Mouse (Mus musculus) ES-Bruce4 (cell line): Measurements from ENCODE around the gene Apob.

ENCODE experiments used
- CTCF ChIP-seq: IDR thresholded peaks from one replicate; pipeline ENCODE4 v1.8.1; 2011; ENCODE audit warnings: low read depth, low read length
- EP300 ChIP-seq: IDR thresholded peaks from 2 replicates; pipeline ENCODE4 v1.6.1; 2011; ENCODE audit warnings: low read depth, low read length; ENCODE audit not compliant: insufficient read depth
- POLR2A ChIP-seq: IDR thresholded peaks from one replicate; pipeline ENCODE4 v1.8.1; 2011; ENCODE audit warnings: low read length; ENCODE audit not compliant: insufficient read depth

GRCm38 (mm10) chr12:8047046-8047445, 69.6 kb downstream of the Apob start:
- TF ChIP-seq CTCF (no peak), POLR2A (no peak), EP300 (no peak)
